Mouse (Mus musculus): ENCODE measurements around the gene Nav2.
A peak's percentile ranks its signal among the peaks of the same experiment; 100 is the strongest.

Gene Nav2

DNA sequence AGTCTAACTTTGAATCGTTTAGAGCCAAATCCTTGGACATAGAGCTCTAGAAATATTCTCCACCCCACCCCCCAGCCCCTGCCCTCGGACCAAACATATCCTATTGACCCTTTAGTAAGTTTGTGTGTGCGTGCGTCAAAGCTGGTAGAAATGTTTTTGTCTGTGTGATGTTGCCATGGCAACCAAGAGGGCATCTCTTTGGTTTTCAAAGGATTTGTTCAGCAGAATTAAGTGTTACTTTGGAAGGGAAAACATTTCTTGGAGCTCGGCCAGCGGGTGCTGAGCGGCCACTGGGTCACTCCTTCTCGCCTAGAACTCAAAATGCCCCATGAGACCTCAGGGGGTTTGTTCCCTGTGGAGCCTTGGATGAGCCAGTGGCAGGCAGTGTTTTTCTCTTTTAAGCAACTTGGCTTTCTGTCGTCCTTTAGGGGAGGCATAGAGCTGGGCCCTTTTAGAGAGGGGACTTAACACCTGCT is 467.0 kb downstream of the Nav2 start:
- no peak for DNase-seq

DNA sequence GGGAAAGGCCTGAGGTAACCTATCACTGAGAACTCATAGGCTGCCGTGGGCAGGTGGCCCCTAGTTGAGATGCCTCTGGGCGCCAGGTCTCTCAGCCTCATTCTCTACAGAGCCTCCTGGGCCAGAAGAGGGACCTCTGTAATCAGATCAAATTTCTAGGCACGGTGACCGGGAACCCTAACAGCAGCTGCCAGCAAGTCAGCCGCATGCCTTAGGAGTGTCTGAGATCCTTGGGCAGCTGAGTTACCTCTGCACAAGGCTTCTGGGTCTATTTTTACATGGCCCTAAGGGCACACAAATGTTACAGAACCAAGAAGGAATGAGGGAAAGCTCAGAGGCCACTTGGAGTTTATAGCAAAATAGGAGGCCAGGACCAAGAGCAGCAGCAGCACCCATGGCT is 470.1 kb downstream of the Nav2 start:
- DNase-seq: no peak

DNA sequence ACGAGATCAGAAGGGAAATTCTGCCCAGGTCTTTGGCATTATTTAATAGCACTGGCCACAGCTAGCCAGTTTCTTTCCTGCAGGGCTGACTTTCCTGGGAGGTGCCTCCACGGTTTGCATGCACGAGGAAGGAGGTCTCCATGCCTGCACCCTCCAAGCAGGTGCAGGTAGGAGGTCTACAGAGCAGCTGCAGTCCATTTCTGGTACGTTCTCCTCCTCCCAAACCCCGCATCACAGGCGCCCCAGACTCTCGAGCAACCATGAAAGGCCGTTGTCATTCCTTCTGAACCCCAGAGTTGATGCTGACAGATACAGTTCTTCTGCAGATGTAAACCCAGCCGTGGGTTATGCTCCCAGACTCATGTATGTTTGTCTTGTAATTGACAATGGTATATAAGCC is 472.4 kb downstream of the Nav2 start:
- DNase-seq: no peak

DNA sequence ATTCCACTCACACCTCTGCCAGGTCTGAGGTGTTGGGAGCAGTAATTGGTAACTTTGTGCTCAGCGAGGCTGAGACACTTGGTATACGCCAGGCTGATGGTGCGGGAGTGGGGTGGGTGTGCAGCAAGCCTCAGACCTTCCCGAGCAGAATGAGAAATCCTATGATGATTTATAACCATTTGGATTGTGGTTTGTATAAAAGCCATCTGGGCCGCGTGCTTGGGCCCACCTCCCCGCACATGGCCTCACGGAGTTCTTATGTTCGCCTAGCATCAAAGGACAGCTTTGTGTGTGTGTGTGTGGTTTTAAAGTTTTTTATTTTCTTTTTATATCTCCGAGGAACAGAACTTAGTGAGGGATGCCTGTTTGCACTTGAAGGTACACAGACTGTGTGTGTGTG is 474.4 kb downstream of the Nav2 start:
- peak; percentile 79 for DNase-seq

DNA sequence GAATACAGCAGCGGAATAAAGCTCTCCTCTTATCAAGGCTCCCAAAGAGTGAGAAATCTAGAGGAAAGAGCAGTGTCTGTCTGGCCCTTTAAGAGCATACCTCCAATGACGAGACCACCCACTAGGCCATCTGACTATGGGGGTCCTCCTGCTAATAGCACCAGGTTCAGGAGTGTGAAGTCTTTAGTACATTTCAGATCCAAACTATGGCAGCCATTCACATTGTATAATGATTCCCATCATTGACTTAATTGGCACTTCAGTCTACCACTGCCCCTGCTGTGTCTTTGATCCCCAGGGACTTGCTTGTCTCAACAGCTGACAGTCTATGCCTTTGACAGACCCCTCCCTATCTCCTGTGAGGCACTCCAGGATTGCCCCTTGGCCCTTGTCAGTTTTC is 479.6 kb downstream of the Nav2 start:
- no peak for DNase-seq

DNA sequence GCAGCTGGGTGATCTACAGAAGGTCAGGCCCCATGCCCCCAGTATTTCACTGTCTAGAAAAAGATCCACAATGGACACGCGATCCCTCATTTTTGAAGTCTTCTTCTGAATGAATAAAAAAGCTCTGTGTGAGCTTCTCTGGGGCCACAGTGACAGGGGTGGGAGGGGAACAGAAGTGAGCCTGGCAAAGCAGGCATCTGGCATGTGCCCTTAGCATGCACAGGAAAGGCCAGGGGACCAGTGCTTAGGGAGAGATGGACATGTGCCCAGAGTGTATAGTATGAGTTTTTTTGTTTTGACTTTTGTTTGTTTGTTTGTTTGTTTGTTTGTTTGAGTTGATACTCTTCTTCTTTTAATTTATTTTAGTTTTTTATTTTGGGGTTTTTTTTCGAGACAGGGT is 481.8 kb downstream of the Nav2 start:
- no peak for DNase-seq

DNA sequence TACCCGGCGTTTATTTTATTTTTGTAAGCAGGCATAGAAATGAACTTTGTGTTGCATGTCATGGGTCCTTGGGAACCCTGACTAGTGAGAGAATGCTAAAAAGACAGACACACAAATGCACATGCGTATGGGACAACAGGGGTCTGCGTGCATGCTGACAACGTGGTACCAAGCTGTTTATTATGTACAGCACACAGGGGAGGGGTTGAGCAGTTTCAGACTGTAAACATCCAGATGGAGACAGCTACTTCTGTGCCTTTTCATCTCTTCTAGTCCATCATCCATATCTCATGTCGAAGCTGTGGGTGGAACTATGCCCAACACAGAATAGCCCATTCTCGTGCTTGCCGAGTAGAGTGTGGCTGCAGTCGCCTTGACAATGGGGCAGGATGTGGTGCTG is 482.3 kb downstream of the Nav2 start:
- no peak for DNase-seq

DNA sequence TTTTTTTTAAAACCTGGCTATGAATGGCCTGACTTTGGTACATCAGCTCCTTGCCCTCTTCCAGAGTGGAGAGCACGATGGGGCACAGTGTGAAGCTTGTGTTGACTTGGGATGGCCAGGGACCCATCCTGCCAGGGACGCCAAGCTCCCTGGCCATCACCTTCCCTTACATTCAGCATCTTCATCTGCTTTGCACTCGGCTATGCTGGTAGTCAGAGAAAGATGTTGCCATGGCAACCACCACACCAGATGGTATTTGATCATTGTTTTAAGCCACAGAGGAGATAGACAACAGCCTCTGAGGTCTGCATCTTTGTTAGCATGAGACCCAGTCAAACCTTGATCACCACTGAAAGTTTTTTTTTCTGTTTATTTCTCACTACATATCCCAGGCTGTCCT is 483.7 kb downstream of the Nav2 start:
- peak; percentile 87 for DNase-seq

DNA sequence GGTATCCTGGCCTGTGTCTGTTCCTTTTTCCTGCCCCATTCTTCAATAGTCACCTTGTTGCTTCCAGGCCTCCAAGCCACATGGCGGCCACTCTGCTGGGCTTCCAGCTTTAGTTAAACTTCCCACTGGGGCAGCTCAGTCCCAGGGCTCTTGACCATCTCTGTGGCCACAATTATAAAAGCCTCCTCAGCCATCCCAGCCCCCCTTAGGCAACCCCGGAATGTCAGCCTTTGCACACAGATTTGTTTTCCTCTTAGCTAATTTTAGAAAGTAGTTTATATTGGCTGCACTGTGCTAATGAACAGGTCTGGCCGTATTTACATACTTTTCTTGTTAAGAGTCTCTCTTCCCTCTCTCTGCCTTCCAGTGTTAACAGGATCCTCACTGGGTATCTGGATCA is 484.3 kb downstream of the Nav2 start:
- no peak for DNase-seq

DNA sequence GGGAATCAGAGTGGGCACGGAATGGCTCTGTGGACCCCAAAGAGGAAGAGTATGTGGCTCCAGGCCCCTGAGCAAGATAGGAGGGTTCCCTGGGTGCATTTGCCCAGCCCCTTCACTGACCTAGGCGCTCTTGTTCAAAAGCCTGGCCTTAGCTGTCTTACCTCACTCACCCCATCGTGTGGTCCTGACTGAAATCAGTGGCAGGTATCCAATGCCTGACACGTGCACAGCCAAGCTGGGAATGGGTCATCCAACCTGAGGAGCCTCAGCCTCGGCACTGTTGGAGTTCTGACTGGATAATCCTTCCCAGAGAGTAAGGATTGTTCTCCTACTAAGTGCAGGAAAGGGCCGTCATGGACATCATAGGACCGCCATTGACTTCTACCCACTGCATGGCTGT is 485.3 kb downstream of the Nav2 start:
- no peak for DNase-seq

DNA sequence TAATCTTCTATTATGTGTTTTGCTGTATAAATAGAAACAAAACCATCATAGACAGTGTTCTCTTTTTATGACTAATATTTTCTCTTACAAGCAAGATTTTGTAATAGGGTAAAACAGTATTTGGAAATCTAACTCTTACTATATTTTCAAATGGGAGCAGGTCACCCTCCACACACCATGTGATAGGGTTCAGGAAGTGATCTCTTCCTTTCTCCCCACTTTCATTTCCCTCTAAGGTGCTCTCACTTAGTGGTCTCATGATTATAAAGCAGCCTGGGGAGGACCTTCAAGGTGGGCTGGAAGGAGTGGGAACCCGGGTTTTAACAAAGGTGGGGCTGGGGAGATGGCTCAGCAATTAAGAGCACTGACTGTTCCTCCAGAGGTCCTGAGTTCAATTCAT is 487.7 kb downstream of the Nav2 start:
- DNase-seq: no peak

DNA sequence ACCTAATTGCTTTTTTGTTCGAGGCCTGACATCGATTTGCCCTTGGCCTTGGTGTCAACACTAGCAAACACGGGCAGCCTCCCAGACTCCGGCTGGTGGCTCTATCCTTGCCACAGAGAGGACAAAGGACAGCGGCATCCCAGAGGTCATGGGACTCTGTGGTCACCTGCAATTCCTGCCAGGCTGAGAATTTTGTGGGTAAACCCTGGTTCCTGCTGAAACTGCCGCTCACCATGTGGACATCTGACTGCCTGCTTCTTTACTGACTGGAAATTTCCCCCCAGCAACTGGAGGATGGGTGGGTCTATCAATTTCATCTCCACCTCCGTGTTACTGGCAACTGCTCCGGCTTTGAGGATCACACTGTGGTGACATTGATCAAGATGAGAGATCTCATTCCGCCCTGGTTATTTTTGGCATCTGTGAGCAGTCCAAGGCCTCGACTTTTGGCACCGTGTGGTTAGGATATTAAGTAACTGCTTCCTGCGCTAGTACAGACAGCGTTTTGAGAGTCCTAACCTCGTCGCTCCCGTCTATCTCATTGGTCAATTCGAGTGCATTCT is 489.0 kb downstream of the Nav2 start:
- DNase-seq: peak; percentile 39

DNA sequence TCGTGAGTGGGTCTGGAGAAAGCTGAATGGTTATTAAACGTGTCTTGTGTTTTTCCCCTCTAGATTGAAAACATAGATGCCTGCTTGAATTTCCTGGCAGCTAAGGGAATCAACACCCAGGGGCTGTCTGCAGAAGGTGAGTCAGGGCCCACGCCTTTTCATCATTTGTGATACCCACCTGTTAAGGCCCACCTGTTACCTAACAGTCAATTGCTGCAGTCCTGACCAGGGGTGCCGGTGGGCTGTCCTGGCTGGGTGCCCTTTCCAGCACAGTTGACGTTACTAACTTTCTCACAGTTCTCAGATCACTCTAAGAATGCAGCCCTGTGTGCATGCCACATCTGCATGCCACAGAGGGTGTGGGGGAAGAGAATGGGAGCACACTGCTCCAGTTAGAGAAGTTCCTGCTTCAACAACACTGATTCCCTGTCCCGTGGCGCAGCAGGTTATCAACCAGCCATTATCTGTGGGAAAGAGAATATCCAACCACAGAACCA is 489.6 kb downstream of the Nav2 start:
- no peak for DNase-seq

DNA sequence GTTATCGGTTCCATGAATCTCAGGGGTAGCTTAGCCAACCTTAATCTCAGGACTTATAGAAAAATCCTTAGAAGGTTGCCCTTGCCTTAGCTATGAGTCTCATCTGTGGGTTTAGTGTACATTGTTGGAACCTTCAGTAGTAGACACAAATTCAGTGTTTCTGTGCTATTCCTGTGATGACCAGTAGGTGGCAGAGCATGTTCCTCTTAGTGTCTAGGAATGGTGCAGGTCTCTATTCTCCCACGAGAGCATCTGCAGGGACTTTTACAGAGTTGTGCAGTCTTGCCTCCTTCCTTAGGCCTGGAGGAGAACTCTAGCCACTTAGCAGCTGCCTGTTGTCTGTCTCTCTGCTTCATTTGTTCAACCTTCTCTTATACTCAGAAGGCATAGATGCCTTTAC is 490.8 kb downstream of the Nav2 start:
- DNase-seq: peak; percentile 79

DNA sequence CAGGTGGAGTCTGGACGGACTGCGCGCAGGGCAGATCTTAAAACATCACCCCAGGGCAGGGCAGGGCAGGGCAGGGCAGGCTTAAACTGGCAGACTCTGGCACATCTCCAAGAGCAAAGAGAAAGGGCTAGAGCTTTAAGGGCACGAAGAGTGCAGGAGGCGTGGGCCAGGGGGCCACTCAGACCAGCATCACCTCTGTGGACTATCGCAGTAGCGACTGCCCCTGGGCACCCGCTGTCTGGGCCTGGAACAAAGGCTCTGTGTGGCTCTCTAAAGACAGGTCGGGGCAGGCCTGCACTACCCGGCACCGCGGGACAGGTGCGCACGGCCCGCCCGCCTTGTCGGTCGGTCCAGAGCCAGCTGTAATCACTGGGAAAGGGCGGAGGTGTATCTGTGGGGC is 491.9 kb downstream of the Nav2 start:
- DNase-seq: no peak

DNA sequence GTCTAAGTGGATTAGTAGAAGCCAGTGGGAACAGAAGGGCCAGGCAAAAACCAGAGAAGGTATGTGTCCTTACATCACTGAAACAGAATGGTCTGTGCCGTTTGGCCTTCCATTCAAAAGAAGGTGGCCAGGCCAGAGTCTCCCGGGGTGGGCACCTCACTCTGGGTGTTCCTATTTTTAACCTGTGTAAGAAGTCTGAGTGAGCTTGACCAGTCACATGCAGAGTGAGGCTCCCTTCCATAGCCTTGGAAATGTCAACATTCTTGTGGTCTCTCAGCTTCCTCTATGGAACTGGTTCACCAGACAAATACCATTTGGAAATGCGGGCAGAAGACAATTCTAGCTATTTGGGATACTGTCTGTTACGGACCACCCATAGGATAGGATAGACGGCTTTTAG is 494.0 kb downstream of the Nav2 start:
- DNase-seq: no peak

DNA sequence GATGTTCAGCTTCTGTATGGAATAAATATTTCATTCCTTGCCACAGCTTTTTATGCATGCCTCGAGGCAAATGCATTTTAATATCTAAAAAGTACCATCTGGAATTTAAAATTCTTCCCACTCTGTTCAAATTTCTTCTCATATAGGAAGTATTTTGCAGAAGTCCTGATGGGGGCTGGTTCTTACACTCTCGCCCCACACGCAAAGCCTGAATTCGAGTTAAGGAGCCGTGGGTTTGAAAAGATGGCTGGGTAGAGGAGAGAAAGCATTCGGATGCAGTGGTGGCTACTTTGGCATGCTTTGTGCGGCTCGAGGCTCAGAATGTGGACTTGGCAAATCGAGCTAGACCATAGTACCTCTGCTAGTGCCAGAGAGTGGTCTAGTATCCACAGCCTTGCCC is 499.2 kb downstream of the Nav2 start:
- no peak for DNase-seq

DNA sequence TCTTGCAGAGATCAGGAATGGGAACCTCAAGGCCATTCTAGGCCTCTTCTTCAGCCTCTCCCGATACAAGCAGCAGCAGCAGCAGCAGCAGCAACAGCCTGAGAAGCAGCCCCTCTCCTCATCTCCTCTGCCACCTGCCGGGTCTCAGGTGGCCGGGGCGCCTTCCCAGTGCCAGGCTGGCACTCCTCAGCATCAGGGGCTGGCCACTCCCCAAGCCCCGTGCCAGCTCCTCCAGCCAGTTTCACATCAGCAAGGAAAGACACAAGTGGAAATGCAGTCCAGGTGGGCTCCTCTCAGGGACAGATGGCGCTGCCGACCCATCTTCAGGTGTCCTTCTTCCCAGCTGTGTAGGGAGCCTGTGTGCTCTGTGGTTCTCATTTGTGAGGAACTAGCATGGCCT is 500.1 kb downstream of the Nav2 start:
- no peak for DNase-seq

DNA sequence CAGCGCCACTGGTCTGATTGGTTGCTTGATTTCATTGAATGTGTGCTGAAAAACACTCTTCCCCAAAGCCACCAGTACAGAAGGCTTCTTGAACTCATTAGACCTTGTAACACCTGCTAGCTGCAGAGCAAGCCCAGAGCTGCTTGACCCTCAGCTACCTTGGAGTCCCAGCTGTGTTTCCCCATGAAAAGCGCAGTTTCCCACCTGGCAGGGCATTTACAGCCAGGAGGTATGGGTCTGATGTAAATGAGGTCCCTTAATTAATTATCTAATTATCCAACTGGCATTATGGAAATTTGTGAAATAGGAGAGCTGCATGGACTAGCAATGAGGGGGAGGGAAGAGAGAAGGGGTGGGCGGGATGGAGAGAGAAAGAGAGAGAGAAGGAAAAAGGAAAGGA is 500.7 kb downstream of the Nav2 start:
- no peak for DNase-seq

DNA sequence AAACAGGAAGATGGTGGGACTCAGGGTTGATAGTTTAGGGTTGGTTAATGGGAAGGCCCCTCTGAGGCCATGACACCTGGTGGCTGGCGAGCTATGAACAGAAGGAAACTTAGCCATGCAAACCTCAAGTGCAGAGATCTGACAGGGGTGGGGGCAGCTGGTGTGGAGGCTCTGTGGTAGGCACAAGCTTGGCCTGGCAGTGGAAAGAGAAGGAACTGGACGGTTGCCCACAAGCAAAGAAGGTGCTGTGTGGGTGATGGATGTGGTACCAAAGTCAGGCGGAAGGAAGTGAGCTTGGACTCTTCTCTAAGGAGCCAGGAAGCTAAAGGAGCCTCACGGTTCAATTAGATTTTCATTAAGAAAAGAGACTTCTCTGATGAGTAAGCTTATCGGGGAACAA is 501.7 kb downstream of the Nav2 start:
- no peak for DNase-seq

DNA sequence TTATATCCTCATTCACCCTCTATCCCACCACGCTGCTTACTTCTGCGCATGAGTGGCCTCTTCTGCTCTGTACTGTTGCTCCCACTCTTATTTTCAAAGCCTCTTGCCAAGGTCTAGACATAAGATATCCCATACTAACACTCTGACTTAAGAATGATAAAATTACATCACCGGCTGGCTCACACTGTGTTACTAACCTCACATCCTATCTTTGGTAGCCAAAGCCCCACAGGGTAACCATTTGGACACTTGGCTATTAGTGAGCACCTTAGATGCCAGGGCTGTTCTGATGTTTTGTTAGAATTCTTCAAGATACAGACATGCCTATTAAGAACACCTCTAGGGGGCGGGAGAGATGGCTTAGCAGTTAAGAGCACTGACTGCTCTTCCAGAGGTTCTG is 502.4 kb downstream of the Nav2 start:
- no peak for DNase-seq

DNA sequence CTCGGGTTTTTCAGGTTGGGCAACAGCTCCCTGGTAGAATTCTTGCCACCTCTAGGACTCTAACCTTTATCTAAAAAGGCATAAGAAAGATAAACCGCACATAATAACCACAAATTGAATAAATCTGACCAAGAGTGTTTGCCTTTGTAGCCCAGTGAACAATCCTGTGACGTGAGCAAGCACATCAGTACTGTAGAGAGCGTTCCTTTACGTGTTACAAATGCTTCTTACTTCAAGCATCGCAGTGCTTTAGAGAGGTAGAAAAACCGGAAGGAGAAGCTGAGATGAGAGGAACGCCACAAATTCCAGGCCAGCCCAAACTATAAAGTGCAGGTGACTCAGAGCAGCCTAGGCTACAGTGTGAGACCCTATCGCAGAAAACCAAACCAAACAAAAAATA is 503.3 kb downstream of the Nav2 start:
- DNase-seq: no peak

DNA sequence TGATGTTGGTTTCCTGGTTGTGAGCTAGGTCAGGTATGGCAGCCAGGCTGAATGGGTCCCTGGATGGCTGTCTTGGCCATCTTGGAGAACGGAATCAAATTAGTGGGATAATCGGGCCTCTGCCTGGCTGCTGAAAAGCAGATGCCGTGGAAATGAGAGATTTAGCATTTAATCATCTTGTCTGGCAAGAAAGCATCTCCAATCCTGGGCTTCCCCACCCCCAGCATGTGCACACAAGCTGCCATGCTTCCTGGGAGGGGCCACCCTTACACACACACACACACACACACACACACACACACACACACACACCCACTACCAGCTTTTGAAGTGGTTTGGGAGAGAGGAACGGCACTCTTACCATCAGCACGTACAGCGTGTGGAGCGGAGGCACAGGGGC is 506.6 kb downstream of the Nav2 start:
- DNase-seq: no peak

DNA sequence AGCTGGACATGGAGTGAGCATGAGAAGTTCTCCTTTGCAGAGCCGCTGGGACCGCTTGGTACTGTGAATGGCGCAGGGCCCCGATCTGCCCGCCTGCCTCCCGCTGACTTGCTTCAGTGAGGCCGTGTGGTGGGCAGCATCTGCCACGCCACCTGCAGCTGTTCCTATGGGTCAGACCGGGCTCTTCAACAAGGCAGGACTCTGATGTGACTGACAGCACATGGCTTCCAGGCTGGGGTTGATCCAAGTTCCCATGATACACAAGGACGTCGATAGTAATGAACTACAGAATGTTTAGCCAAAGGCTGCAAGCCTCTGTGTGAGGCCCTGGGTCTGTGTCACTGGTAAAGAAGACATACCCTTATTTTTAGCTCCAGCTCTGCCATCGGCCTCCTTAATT is 507.2 kb downstream of the Nav2 start:
- no peak for DNase-seq

DNA sequence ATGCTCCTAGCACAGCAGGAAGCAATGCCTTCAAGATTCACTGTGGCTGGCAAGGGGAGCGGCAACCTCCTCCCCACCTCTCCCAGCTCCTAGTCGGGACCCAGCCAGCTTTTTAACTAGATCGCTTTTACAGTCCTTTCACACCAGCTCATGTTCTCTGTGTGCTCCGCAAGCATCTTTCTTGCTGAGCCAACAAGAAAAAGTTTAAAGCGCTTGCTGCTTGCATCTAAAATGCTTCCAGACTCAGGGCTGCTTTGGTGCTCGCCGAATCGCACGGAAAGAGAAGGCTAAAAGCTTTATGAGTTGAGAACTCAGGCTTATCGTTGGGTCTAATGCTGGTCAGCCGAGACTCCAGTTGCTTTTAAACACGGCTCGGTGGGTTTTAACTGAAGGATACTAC is 510.3 kb downstream of the Nav2 start:
- no peak for DNase-seq

Measured in layer of hippocampus, adult 9-11 months (tissue).